Mouse (Mus musculus) R1 (cell line): ENCODE measurements around the gene Smn1.
"Not testable (repeated sequence)": the region's sequence is repeated elsewhere in the genome, so short reads cannot be mapped to it uniquely, and the experiment has no call there.

Experiments used
- DNase-seq: peaks from one replicate; pipeline ENCODE4 v3.0.0-alpha.2; 2018; ENCODE audit warnings: low read depth, low spot score

Gene Smn1

DNA sequence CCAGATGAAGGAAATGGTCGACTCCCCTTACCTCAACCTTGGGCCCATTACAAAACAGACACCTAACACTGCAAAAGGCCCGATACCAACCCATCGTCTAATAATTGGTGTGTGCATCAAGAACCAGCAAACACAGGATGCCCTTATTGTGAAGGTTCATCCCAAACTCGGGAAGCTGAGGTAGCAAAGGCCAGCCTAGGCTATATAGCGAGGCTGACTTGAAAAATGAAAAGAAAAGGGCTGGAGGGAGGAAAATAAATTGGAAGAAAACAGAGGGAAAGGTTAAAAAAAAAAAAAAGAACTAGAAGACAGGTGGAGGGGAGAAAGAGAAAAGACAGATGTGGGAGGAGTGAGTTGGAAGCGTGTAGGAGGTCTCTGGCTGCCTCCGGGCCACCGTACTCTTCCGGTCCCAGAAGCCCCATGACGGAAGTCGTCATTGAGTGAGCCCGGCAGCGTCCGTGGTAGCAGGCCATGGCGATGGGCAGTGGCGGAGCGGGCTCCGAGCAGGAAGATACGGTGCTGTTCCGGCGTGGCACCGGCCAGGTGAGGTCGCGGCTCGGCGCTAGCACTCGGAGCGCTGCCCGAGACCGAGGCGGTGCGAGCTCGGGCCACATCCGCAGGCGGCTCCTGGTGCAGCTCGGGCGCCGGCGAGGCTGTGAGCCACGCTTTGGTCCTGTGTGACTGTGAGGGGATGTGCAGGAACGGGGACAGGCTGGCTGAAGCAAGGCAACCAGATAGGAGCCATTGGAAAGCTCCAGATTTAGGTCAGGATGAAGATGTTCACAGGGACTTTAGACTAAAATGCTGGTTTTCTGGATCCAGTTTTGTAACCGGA, at the start of gene Smn1:
TSS of gene Smn1 (plus strand) at position 430 of the 835 bp plus-strand sequence.
- DNase-seq = peak; percentile 95

DNA sequence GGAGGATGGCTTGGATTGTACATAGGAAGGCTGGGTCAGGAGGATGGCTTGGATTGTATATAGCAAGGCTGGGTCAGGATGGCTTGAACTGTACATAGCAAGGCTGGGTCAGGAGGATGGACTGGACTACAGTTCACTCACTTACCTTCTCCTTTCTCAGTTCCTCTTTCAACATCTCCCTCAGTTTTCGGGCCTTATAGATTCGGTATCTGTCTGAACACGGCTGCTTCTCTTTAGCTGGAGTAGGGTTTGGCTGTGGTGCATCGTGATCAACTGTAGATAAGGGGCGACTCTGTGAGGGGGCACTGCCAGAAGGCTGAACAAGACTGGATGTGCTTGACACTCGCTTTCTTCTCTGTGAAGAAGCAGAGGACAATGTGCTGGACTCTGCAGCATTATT, 25.8 kb upstream of the Smn1 start:
- no peak for DNase-seq

DNA sequence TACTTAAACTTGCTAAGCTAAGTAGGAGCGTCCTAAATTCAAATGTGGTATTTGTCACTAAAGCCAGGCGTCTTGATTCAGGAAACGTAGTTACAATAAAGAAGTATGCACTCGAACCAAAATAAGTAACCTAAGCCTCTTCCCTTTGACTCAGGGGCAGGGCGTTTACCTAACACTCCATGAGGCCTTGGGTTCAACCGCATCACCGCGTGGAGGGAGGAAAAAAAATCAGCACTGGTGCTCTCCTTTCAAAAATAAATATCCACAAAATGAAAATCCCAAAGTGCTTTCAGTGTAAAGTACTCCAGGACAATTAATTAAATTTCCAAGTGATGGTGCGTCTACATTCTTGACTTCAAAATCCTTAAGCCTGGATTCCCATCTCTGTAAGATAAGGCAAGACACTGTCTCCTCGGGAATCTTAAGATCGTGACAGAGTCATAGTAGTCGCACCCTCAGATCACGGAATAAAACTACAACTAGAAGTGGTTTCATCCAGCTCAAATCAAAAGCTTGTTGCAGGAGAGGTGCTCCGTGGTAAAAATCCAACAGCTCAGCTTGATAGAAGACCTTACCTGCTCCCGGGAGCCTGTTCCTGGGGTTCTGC, 21.5 kb upstream of the Smn1 start:
- peak; percentile 33 for DNase-seq

DNA sequence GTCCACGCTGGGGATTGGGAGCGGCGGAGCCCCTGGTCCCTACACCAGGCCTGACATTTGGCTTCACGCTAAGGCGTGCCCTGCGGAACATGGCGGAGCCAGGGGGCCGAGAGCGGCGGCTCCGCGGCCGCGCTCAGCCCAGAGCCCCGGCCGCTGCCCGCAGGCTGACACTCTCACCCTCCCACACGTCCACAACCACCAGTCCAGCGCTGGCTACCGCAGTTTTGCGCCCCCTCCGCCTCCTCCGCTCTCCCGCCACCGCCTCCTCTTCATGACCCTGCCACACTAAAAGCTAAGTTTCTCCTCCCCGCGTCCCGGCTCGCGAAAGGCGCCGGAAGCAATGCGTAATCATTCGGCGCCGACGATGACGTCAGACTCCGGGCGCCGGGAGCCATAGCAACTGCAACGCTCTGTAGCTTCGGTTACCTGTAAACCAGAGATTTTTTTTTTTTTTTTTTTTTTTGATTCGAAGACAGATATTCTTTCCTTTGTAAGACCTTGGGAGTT, 20.9 kb upstream of the Smn1 start, which contains the start of gene Bdp1:
TSS of gene Bdp1 (minus strand) at position 323 of the 507 bp plus-strand sequence.
- DNase-seq = peak; percentile 91

DNA sequence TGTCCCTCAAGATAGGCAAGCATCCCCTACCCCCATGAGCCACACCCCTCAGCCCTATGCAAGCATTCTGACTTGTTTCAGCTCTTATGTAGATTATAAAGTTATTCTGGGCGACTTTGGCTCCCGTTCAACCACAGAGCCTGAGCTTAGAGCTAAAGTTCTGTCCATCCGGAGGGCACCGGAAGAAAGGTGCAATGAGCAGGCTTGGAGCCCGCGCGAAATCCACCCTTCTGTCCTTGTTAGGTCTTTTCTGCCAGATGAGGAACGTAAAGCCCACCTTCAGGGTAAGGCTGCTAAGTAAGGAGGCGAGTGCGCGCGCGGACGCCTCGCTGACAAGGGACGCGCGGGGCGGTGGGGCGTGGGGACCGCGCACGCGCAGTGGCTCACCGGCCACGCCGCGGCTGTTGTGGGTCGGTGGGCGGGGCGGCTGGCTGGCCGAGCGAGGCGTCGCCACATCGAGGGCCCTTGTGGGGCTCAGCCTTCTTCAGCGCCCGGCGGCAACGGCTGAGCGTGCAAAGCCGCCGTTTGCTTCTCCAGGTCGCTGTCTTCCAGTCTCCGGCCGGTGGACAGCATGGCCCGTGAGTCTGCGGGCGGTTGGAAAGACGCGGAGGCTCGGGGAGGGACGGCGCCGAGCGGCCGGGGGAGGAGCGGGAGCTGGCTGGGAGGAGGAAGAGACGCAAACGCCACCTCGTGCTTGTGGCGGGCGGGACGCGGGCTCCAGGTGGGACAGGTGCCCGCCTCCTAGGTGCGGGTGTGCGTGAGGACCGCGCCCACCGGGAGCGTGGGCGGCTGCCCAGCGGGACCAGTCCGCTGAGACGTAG, 16.8 kb upstream of the Smn1 start, which contains the start of gene Serf1:
TSS of gene Serf1 (plus strand) at position 361 of the 821 bp plus-strand sequence.
- peak; percentile 73 for DNase-seq

DNA sequence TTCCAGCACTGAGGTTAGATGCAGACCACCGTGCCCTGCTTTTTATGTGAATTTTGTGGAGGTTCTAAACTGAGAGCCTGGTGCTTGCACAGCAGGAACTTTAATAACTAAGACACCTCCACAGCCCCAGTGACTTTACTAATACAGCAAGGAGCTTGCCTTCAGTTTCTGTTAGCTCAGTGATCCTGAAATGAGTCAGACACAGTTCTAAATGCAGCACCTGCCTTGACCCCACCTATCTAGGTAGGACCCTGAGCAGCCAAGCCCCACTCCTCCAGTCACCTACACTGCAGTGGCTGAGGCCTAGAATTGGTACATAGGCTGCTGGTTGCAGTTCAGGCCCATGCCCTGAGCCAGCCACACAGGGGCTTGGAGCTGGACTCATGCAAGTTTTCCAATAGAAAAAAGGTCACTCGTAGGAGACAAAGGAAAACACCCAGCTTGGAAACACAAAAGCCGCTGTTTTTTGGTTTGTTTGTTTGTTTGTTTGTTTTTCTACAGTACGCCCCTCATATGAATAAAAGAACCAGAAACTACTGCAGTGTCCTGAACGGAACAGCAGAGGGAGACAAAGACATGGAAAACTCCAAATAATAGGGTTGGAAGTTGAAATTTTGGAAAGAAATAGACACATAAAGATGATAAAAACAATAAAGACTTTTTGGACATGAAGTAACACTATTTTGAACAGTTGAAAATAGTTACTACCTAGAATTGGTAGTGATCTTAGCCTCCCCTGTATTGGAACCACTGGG, 12.3 kb upstream of the Smn1 start:
- peak; percentile 22 for DNase-seq

DNA sequence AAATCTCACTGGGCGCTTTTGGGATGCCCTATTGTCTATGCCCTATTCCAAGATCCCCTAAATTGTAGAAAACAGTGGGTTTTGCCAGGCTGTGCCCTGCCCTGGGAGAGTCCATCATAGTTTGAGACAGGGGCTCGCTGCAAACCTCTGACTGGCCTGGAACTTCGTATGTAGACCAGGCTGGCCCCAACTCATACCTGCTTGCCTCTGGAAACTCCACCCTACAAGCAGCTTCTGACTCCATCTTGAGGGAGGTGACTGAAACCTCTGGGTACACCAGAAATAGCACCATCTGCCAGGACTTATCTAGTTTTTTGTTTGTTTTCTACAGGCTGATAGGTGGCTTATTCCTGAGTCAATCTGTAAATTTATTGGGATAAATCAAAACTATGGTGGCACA, 682 bp upstream of the Smn1 start:
- DNase-seq = no peak

DNA sequence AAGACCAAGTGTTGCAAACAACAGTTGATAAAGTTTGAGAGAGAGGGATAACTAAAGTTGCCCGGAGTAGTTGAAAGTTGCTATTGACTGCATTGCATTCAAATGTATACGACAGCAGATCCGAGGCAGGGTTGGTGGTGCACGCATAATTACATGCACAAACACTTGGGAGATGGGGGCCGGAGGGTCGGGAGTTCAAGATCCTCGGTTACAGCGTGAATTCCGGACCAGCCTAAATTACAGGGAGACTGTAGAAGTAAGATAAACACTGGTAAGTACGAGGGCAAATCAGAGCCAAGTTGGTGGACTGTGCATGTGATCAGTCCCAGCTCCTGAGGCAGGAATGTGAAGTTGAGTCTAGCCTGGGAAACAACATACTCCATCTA, 599 bp downstream of the Smn1 start:
- DNase-seq = peak; percentile 16

DNA sequence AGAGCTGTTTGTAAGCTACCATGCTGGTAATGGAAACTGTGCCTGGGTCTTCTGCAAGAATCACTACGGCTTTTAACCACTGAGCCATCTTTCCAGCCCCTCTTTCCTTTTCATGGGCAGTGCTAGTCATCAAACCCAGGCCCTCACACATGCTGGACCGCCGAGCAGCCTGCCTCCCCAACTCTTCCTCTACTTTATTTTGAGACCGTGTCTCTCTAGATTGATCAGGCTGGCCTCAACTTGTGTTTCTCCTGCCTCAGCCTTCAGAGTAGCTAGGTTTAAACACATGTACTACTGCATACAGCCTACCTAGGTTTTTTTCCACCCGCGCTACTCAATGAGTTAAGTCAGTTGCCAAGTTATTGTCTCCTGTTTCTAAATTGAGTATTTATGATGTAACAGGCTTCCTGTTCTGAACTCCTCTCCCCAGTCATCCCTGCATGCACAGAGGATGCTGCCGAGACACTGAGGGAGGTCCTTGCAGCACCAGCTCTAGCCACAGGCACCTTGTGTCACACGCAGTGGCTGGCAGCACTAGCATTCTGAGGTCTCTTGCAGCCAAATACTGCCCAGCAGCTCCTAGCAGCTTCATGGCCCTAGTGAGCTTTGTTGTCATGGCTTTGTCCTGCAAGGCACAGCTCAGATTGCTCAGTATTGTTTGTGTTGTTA, 17.1 kb downstream of the Smn1 start:
- peak; percentile 6 for DNase-seq

DNA sequence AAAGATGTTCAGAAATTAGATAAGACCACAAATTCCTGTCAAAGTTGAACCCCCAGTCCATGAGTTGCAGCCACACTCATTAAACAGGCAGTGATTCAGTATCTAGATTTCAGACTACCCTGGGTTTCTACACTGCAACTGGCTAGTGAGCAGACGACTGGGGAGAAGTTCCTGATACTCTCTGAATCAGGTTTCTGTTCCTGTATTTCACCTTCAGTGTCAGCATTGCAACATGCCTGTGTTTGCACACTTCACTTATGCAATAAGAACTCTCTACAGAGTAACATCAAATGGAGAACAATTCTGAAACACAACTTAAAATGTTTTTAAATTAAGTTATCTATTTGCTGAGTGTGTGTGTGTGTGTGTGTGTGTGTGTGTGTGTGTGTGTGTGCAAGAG, 28.0 kb downstream of the Smn1 start:
- no peak for DNase-seq

DNA sequence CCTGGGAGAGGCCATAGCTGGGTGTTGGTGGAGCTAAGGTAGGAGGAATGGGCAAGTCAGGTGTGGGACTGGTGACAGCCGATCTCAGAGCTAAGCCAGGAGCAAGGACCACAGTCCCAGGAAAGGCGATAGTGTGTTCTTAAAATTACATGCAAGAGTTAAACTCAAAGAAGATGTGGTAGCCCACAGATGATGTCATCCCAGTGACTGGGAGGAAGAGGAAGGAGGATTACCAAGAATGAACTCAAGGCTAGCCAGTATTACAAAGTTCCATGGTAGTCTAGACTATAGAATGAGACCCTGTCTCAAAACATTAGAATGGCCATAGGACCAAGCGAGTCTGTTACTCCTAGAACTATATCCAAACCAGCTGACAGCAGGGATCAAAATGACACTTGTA, 32.0 kb downstream of the Smn1 start:
- no peak for DNase-seq

DNA sequence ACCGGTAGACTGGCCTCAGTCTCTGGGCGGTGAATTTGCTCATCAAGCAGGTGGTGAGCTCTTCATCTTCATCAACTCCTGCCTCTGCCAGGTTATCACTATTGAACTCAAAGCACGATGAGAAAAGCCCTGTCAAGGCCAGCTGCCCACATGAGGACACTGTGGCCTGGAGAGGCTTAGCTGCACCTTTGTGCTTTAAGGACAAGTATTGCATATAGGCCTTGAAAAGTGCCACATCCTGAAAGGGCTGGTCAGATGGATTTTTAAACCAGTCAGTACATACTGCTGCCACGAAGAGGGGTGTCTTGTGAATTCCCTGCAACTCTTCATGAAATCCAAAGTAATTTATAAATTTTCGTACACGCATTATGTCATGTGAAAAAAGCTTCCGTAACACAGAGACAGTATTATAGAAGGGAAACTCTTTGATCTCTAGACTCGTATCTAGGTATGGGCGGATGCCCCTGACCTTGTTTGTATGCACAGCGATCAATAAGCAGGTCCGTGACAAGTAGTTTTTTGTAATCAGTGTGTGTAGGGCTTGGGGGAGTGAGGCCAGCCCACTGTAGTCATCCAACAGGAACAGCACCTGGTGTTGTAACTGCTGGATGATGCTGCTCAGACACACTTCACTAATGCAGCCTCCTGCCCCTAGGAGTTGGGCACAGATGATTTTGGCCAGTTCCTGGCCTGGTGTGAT, 36.7 kb downstream of the Smn1 start:
- DNase-seq = not testable (repeated sequence)

DNA sequence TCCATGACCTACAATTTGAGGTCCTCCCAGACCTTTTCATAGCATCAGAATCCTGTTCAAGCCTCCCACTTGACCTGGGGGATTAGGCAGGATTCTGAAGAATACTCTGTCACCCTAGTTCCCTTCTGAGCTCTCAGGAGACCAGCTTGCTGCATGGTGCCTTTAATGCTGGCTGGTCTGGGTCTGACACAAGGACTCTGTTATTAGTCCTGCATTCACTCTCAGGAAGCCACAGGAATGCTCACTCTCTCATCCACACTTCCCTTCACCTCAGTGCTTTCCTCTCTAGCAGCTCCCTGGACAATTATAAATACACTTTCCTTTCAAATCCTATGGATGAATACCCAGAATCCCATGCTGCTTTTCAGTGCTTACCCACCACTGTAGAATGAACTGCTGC, 37.8 kb downstream of the Smn1 start:
- DNase-seq = not testable (repeated sequence)

DNA sequence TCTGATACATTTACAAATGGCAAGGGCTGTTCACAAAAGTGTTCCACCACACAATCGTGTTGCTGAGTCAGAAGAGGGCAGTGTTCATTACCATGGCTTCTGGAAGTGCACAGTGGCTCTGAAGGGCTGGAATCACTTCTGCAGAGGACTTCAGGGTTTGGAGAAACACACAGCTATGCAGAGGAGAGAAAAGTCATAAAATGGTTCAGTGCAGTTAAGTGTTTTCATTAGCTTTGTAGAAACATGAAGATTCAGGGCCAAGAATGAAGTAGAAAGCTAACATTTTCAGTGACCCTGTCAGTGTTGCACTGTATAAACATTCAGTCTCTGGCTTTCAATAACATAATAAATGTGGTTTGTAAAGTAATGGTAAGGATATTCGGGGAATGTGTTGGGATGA, 41.7 kb downstream of the Smn1 start:
- DNase-seq = not testable (repeated sequence)

DNA sequence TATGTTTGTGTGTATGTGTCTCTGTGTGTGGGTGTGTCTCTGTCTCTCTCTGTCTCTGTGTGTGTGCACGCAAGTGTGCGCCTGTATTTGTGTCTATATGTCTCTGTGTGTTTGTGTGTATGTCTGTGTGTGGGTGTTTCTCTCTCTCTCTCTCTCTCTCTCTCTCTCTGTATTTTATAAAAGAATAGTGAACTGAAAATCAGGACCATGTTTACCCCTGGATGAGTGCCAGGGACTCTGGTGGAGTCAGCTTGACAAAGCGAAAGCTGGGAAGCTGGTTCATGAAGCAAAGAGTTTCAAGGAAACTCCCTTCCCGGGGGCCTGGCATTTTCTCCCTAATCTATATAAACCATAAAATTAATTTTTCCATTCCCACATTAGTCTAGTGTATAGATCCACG, 49.7 kb downstream of the Smn1 start:
- not testable (repeated sequence) for DNase-seq

DNA sequence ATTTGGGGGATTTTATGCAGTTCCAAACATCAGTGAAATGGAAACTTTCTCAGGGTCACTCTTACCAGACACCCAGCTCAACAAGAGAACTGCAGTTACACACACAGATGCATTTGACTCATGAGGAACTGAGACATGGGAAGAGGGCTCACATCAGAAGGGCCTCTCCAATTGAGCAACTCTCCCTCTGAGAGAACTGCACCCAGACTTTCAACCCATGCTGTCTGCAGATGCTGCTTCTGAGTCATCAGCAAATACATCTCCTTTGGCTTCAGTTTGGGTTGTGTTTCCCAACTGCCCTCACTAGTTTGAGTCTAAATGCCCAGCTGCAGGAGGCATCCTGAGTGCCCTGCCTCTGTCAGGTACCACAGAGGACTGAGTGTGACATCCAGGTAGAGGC, 58.5 kb downstream of the Smn1 start:
- DNase-seq = not testable (repeated sequence)
